Mouse (Mus musculus): ENCODE measurements at regions not wholly inside any gene's neighbourhood (a gene's known extent, or its start where the extent isn't known, plus 50 kb on each side); places are given as distances from the start of the nearest gene placed in this dataset.

DNA sequence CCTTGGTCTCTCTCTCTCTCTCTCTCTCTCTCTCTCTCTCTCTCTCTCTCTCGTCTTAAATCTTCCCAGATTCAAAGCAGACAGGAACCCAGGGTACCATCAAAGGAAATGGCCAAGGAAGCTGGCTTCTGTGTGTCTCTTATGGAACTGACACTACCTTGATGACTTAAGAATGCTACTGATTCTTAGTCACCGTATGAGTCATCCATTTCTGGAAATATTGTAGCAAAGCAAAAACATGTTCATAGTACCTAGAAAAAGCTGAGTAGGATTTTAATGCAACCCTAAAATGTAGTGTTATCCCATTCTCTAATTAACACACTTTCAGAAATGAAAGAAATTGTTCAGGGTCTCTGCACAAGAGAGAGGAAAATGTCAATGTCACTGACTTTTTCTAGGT, 396.0 kb upstream of the Ddi1 start:
- no peak overlapping the region for H3ac ChIP-seq (ENCODE audit: control insufficient read depth, insufficient read length)
- no peaks in the 10 kb centered on the region for H3K36me3 ChIP-seq (ENCODE audit: control insufficient read depth, insufficient read depth)
- no peaks in the 10 kb centered on the region for H3K27me3 ChIP-seq (ENCODE audit: control insufficient read depth, insufficient read depth, insufficient read length)
- H3K79me2 ChIP-seq (ENCODE audit: control insufficient read depth, insufficient read depth): no peaks in the 10 kb centered on the region
- TF ChIP-seq MAX (IDR thresholded peaks at IDR 0.05; ENCODE audit: low read depth) (no peak), MYOG (IDR thresholded peaks at IDR 0.05; ENCODE audit: control insufficient read depth in 1 of 3, insufficient read depth in 1 of 3, insufficient read length in 2 of 3, low read depth in 2 of 3) (no peak), REST (IDR thresholded peaks at IDR 0.05; ENCODE audit: insufficient read depth, insufficient read length) (no peak), E2F4 (IDR thresholded peaks at IDR 0.05; ENCODE audit: insufficient read depth) (no peak), USF1 (IDR thresholded peaks at IDR 0.05; ENCODE audit: low read depth) (no peak), MYOD1 (IDR thresholded peaks at IDR 0.05; ENCODE audit: control insufficient read depth in 1 of 3, insufficient read length in 2 of 3, low read depth in 2 of 3) (no peak), TCF3 (IDR thresholded peaks at IDR 0.05; ENCODE audit: insufficient read length, low read depth) (no peak), TCF12 (IDR thresholded peaks at IDR 0.05; ENCODE audit: insufficient read depth, poor library complexity, severe bottlenecking) (no peak), POLR2A (IDR thresholded peaks at IDR 0.05; ENCODE audit: insufficient read length, low read depth) (no peak), SRF (IDR thresholded peaks at IDR 0.05; ENCODE audit: control insufficient read depth, insufficient read length, low read depth) (no peak), POLR2AphosphoS2 (IDR thresholded peaks at IDR 0.05; ENCODE audit: insufficient read length, low read depth) (no peak), CEBPB (IDR thresholded peaks at IDR 0.05; ENCODE audit: insufficient read depth, poor library complexity, severe bottlenecking) (no peak)
- no peak overlapping the region for H3K4me3 ChIP-seq
- H3K4me2 ChIP-seq (ENCODE audit: low read depth): no peak overlapping the region

DNA sequence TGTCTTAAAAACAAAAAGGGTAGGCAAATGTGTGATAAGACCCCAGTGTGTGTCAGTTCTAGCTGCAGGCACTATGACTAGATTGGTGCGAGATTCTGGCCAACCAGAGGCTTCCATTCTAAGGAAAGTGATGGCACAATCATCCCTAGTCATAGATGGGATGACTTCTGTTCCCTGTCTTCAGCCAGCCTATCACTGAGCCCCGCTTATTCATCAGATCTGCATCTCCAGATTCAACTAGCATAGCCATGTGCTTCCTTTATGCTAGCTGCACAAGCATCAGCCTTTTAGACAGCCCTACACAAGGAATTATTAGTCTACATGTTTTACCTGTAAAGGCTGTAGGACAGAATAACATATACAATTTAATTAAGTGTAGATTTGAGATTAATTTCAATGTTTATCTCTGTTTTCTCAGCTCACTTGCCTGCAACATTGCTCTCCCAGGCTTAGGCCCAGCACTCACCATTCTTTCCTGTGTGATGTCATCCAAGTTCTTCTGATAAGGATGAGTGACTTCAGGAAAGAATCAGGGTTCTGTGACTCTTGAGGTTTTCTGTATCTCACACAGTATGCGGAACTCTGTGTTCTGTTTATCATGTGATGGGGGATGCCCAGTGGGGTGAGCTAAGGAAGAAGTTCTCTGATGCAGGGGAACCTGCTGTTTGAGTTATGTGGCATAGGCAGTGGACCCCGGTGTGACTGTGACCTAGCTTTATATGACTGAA, 382.8 kb upstream of the Ddi1 start:
- Histone ChIP-seq H3K36me3 (ENCODE audit: control insufficient read depth, insufficient read depth) (no peaks in the 10 kb centered on the region), H3K79me2 (ENCODE audit: control insufficient read depth, insufficient read depth) (no peaks in the 10 kb centered on the region), H3K27me3 (ENCODE audit: control insufficient read depth, insufficient read depth, insufficient read length) (no peaks in the 10 kb centered on the region), H3K4me3 (no peak overlapping the region), H3K4me2 (ENCODE audit: low read depth) (no peak overlapping the region), H3ac (ENCODE audit: control insufficient read depth, insufficient read length) (no peak overlapping the region)
- no peak for TF ChIP-seq TCF12 (IDR thresholded peaks at IDR 0.05; ENCODE audit: insufficient read depth, poor library complexity, severe bottlenecking)
- TF ChIP-seq CEBPB (IDR thresholded peaks at IDR 0.05; ENCODE audit: insufficient read depth, poor library complexity, severe bottlenecking): no peak
- TF ChIP-seq E2F4 (IDR thresholded peaks at IDR 0.05; ENCODE audit: insufficient read depth): no peak

DNA sequence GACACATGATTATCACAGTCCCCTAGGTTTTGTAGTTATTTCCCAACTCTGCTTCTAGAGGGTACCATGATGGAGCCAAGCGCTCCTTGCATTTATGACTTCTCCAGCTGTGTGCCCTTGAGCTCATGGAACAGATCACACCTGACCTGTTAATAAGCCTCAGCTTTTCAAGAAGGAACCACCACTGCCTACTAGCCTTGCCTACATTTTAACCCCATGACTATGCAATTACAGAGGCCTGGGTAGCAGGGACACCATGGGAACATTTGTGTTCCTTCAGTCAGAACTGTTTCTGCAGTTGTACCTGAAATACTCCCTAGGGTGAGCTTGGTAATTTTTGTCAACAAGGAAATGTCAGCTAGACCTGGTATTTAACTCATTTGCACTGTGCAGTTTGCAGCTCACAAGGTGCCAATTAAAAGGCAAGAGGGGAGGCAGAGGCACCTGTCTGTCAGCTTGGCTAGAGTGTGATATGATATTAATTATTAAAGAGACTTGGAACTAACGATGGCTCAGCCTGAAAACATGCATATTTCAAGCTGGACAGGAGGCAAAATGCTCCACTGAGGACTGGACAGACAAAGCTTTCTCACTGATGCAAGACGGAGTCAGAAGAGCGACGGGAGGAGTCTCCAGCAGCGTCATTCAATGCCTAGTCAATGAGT, 382.1 kb upstream of the Ddi1 start:
- no peak overlapping the region for H3ac ChIP-seq (ENCODE audit: control insufficient read depth, insufficient read length)
- TF ChIP-seq TCF12 (IDR thresholded peaks at IDR 0.05; ENCODE audit: insufficient read depth, poor library complexity, severe bottlenecking): no peak
- no peak for TF ChIP-seq MYOG (IDR thresholded peaks at IDR 0.05; ENCODE audit: control insufficient read depth in 1 of 3, insufficient read depth in 1 of 3, insufficient read length in 2 of 3, low read depth in 2 of 3)
- TF ChIP-seq E2F4 (IDR thresholded peaks at IDR 0.05; ENCODE audit: insufficient read depth): no peak
- no peak for TF ChIP-seq MAX (IDR thresholded peaks at IDR 0.05; ENCODE audit: low read depth)
- no peak for TF ChIP-seq POLR2AphosphoS2 (IDR thresholded peaks at IDR 0.05; ENCODE audit: insufficient read length, low read depth)
- no peak for TF ChIP-seq REST (IDR thresholded peaks at IDR 0.05; ENCODE audit: insufficient read depth, insufficient read length)
- H3K79me2 ChIP-seq (ENCODE audit: control insufficient read depth, insufficient read depth): no peaks in the 10 kb centered on the region
- no peak overlapping the region for H3K4me3 ChIP-seq
- H3K27me3 ChIP-seq (ENCODE audit: control insufficient read depth, insufficient read depth, insufficient read length): no peaks in the 10 kb centered on the region
- H3K4me2 ChIP-seq (ENCODE audit: low read depth): no peak overlapping the region
- no peaks in the 10 kb centered on the region for H3K36me3 ChIP-seq (ENCODE audit: control insufficient read depth, insufficient read depth)

- H3K4me3 ChIP-seq: no peak overlapping the region
- H3K4me2 ChIP-seq (ENCODE audit: low read depth): no peak overlapping the region
- no peaks in the 10 kb centered on the region for H3K27me3 ChIP-seq (ENCODE audit: control insufficient read depth, insufficient read depth, insufficient read length)
- no peak overlapping the region for H3ac ChIP-seq (ENCODE audit: control insufficient read depth, insufficient read length)
- no peaks in the 10 kb centered on the region for H3K36me3 ChIP-seq (ENCODE audit: control insufficient read depth, insufficient read depth)
- TF ChIP-seq POLR2AphosphoS2 (IDR thresholded peaks at IDR 0.05; ENCODE audit: insufficient read length, low read depth) (no peak), TCF3 (IDR thresholded peaks at IDR 0.05; ENCODE audit: insufficient read length, low read depth) (no peak), E2F4 (IDR thresholded peaks at IDR 0.05; ENCODE audit: insufficient read depth) (no peak), MYOG (IDR thresholded peaks at IDR 0.05; ENCODE audit: control insufficient read depth in 1 of 3, insufficient read depth in 1 of 3, insufficient read length in 2 of 3, low read depth in 2 of 3) (no peak), USF1 (IDR thresholded peaks at IDR 0.05; ENCODE audit: low read depth) (no peak), MAX (IDR thresholded peaks at IDR 0.05; ENCODE audit: low read depth) (no peak), POLR2A (IDR thresholded peaks at IDR 0.05; ENCODE audit: insufficient read length, low read depth) (no peak), CEBPB (IDR thresholded peaks at IDR 0.05; ENCODE audit: insufficient read depth, poor library complexity, severe bottlenecking) (no peak), SRF (IDR thresholded peaks at IDR 0.05; ENCODE audit: control insufficient read depth, insufficient read length, low read depth) (no peak), MYOD1 (IDR thresholded peaks at IDR 0.05; ENCODE audit: control insufficient read depth in 1 of 3, insufficient read length in 2 of 3, low read depth in 2 of 3) (no peak), TCF12 (IDR thresholded peaks at IDR 0.05; ENCODE audit: insufficient read depth, poor library complexity, severe bottlenecking) (no peak), REST (IDR thresholded peaks at IDR 0.05; ENCODE audit: insufficient read depth, insufficient read length) (no peak)
- H3K79me2 ChIP-seq (ENCODE audit: control insufficient read depth, insufficient read depth): no peaks in the 10 kb centered on the region
These were observed 376.2 kb upstream of the Ddi1 start for GRCm38 (mm10) chr9:6645796-6646309.

Measured in myocyte (in vitro differentiated cells).